Mouse (Mus musculus) kidney, adult 2 months (tissue): Measurements from ENCODE around the gene Galm.

Experiments
- CTCF ChIP-seq: fragments of 200-500 bp; conservative IDR thresholded peaks from 2 replicates; pipeline ENCODE4 v1.5.1; 2011; ENCODE audit warnings: low read depth, mild to moderate bottlenecking, control low read depth, low read length, moderate library complexity, mixed read lengths; ENCODE audit not compliant: insufficient read depth, insufficient read length
- POLR2A ChIP-seq: fragments of 200-500 bp; IDR thresholded peaks from one replicate; pipeline ENCODE4 v1.6.1; 2011; ENCODE audit warnings: low read depth, low read length, control low read depth

GRCm38 (mm10) chr17:80139753-80140444, 12.6 kb downstream of the Galm start:
- no peak for TF ChIP-seq POLR2A
- no peak for TF ChIP-seq CTCF
